Mouse (Mus musculus): ENCODE measurements around the gene Acot1. TPM values are rescaled to one million over a fixed set of nuclear protein-coding genes. Genes with fewer than 3 reads are reported as not detected.
"Not testable (repeated sequence)": the region's sequence is repeated elsewhere in the genome, so short reads cannot be mapped to it uniquely, and the experiment has no call there.

Gene Acot1
- polyA plus RNA-seq, 1 experiment from 2014 or later: 74.8 TPM

- no peaks in the 10 kb centered on the region for H3K9me3 ChIP-seq (ENCODE audit: control insufficient read depth, low read length)
- DNase-seq (ENCODE audit: low spot score): no peak
- no peak for ATAC-seq (ENCODE audit: insufficient read depth, low FRiP score, low TSS enrichment)
- peak overlapping the region; percentile 77 for H3K9ac ChIP-seq (ENCODE audit: low read length)
- H3K4me3 ChIP-seq (ENCODE audit: low read depth, low read length): peak overlapping the region; percentile 54
- H3K4me2 ChIP-seq (ENCODE audit: low read depth): peak overlapping the region; percentile 55
- no peak overlapping the region for H3K27ac ChIP-seq (ENCODE audit: low read depth, low read length)
- H3K4me1 ChIP-seq (ENCODE audit: control insufficient read depth, insufficient read depth, low read length): 0 out of 2 replicates have a peak, but pooled peaks cover 3% of the 10 kb centered on the region
- 72% methylated on average over 4 of the region's 4 CpGs for WGBS
- no peaks in the 10 kb centered on the region for H3K27me3 ChIP-seq (ENCODE audit: control insufficient read depth, insufficient read depth, low read length)
- no peaks in the 10 kb centered on the region for H3K36me3 ChIP-seq (ENCODE audit: control insufficient read depth, insufficient read depth, low read length)
Observed at GRCm38 (mm10) chr12:83988483-83988882, 20.8 kb upstream of the Acot1 start.

- H3K4me3 ChIP-seq (ENCODE audit: low read depth, low read length): no peak overlapping the region
- no peak overlapping the region for H3K27ac ChIP-seq (ENCODE audit: low read depth, low read length)
- H3K9ac ChIP-seq (ENCODE audit: low read length): no peak overlapping the region
- no peaks in the 10 kb centered on the region for H3K27me3 ChIP-seq (ENCODE audit: control insufficient read depth, insufficient read depth, low read length)
- H3K36me3 ChIP-seq (ENCODE audit: control insufficient read depth, insufficient read depth, low read length): no peaks in the 10 kb centered on the region
- no peaks in the 10 kb centered on the region for H3K9me3 ChIP-seq (ENCODE audit: control insufficient read depth, low read length)
- 95% methylated on average over 4 of the region's 4 CpGs for WGBS
- no peak overlapping the region for H3K4me2 ChIP-seq (ENCODE audit: low read depth)
- DNase-seq (ENCODE audit: low spot score) (no peak), ATAC-seq (ENCODE audit: insufficient read depth, low FRiP score, low TSS enrichment) (no peak)
- H3K4me1 ChIP-seq (ENCODE audit: control insufficient read depth, insufficient read depth, low read length): 0 out of 2 replicates have a peak, but pooled peaks cover 3% of the 10 kb centered on the region
Observed at GRCm38 (mm10) chr12:83989378-83989777, 19.9 kb upstream of the Acot1 start.

DNA sequence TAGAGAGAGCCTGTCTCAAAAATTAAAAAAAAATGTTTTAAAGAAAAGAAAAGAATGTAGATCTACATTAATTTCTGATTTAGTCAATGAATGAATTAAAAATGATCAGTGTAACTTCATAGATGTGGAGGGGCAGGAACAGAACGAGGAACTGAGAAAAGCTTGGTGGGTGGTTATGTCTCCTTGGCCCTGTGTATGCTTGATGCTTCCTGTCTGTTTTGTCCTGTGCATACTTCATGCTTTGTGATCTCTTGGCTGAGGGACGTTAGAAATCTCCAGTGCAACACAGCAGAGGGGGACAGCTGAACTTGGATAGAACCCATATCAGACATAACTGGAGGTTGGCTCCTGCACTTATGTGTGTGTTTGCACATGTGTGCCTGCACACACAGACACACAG is 12.1 kb upstream of the Acot1 start:
- no peak overlapping the region for H3K4me2 ChIP-seq (ENCODE audit: low read depth)
- no peak overlapping the region for H3K4me3 ChIP-seq (ENCODE audit: low read depth, low read length)
- no peak overlapping the region for H3K9ac ChIP-seq (ENCODE audit: low read length)
- H3K9me3 ChIP-seq (ENCODE audit: control insufficient read depth, low read length): no peaks in the 10 kb centered on the region
- no peak for ATAC-seq (ENCODE audit: insufficient read depth, low FRiP score, low TSS enrichment)
- WGBS: 87% methylated on average over 2 of the region's 2 CpGs
- no peaks in the 10 kb centered on the region for H3K36me3 ChIP-seq (ENCODE audit: control insufficient read depth, insufficient read depth, low read length)
- no peak overlapping the region for H3K27ac ChIP-seq (ENCODE audit: low read depth, low read length)
- H3K4me1 ChIP-seq (ENCODE audit: control insufficient read depth, insufficient read depth, low read length): no peaks in the 10 kb centered on the region
- DNase-seq (ENCODE audit: low spot score): no peak
- no peaks in the 10 kb centered on the region for H3K27me3 ChIP-seq (ENCODE audit: control insufficient read depth, insufficient read depth, low read length)

GRCm38 (mm10) chr12:83998341-83999107 is 10.8 kb upstream of the Acot1 start:
- no peak overlapping the region for H3K27ac ChIP-seq (ENCODE audit: low read depth, low read length)
- DNase-seq (ENCODE audit: low spot score): no peak
- no peak overlapping the region for H3K4me2 ChIP-seq (ENCODE audit: low read depth)
- no peaks in the 10 kb centered on the region for H3K36me3 ChIP-seq (ENCODE audit: control insufficient read depth, insufficient read depth, low read length)
- no peaks in the 10 kb centered on the region for H3K9me3 ChIP-seq (ENCODE audit: control insufficient read depth, low read length)
- no peak overlapping the region for H3K9ac ChIP-seq (ENCODE audit: low read length)
- no peak overlapping the region for H3K4me3 ChIP-seq (ENCODE audit: low read depth, low read length)
- no peak for ATAC-seq (ENCODE audit: insufficient read depth, low FRiP score, low TSS enrichment)
- no peaks in the 10 kb centered on the region for H3K4me1 ChIP-seq (ENCODE audit: control insufficient read depth, insufficient read depth, low read length)
- 69% methylated on average over 11 of the region's 11 CpGs for WGBS
- no peaks in the 10 kb centered on the region for H3K27me3 ChIP-seq (ENCODE audit: control insufficient read depth, insufficient read depth, low read length)

DNA sequence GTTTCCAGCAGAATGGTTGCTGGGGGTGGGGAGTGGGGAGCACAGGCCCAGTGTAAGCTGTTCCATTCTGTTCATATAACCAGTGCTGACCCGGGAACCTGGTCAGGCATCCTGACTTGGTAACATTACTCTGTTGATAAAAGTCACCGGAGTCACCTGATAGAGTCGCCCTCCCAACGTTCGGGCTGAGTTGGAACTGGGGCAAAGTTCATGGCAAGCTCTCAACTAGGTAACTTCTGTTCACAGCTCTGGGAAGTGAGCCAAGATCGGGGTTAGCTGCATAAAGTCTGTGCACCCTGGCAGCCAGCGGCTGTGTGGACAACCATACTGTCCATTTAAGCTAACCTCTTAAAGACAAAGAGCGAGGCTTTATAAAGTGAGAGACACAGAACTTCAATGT is 10.1 kb upstream of the Acot1 start:
- not testable (repeated sequence) for ATAC-seq (ENCODE audit: insufficient read depth, low FRiP score, low TSS enrichment); H3K27me3 ChIP-seq (ENCODE audit: control insufficient read depth, insufficient read depth, low read length); H3K9me3 ChIP-seq (ENCODE audit: control insufficient read depth, low read length); H3K27ac ChIP-seq (ENCODE audit: low read depth, low read length); H3K4me2 ChIP-seq (ENCODE audit: low read depth); H3K4me1 ChIP-seq (ENCODE audit: control insufficient read depth, insufficient read depth, low read length); H3K36me3 ChIP-seq (ENCODE audit: control insufficient read depth, insufficient read depth, low read length); DNase-seq (ENCODE audit: low spot score); H3K9ac ChIP-seq (ENCODE audit: low read length); H3K4me3 ChIP-seq (ENCODE audit: low read depth, low read length)
- 93% methylated on average over 8 of the region's 8 CpGs for WGBS

GRCm38 (mm10) chr12:84000418-84000817 is 8.9 kb upstream of the Acot1 start:
- Histone ChIP-seq H3K4me2 (ENCODE audit: low read depth) (no peak overlapping the region), H3K9me3 (ENCODE audit: control insufficient read depth, low read length) (no peaks in the 10 kb centered on the region), H3K4me1 (ENCODE audit: control insufficient read depth, insufficient read depth, low read length) (no peaks in the 10 kb centered on the region), H3K4me3 (ENCODE audit: low read depth, low read length) (no peak overlapping the region), H3K27me3 (ENCODE audit: control insufficient read depth, insufficient read depth, low read length) (no peaks in the 10 kb centered on the region), H3K9ac (ENCODE audit: low read length) (no peak overlapping the region), H3K36me3 (ENCODE audit: control insufficient read depth, insufficient read depth, low read length) (no peaks in the 10 kb centered on the region), H3K27ac (ENCODE audit: low read depth, low read length) (no peak overlapping the region)
- 68% methylated on average over 3 of the region's 3 CpGs for WGBS
- ATAC-seq (ENCODE audit: insufficient read depth, low FRiP score, low TSS enrichment) (no peak), DNase-seq (ENCODE audit: low spot score) (no peak)

GRCm38 (mm10) chr12:84003866-84004265 is 5.4 kb upstream of the Acot1 start:
- DNase-seq (ENCODE audit: low spot score) (no peak), ATAC-seq (ENCODE audit: insufficient read depth, low FRiP score, low TSS enrichment) (no peak)
- H3K27me3 ChIP-seq (ENCODE audit: control insufficient read depth, insufficient read depth, low read length): no peaks in the 10 kb centered on the region
- H3K4me1 ChIP-seq (ENCODE audit: control insufficient read depth, insufficient read depth, low read length): no peaks in the 10 kb centered on the region
- 95% methylated on average over 1 of the region's 1 CpGs for WGBS
- no peak overlapping the region for H3K4me3 ChIP-seq (ENCODE audit: low read depth, low read length)
- H3K36me3 ChIP-seq (ENCODE audit: control insufficient read depth, insufficient read depth, low read length): no peaks in the 10 kb centered on the region
- no peak overlapping the region for H3K9ac ChIP-seq (ENCODE audit: low read length)
- H3K27ac ChIP-seq (ENCODE audit: low read depth, low read length): no peak overlapping the region
- no peaks in the 10 kb centered on the region for H3K9me3 ChIP-seq (ENCODE audit: control insufficient read depth, low read length)
- no peak overlapping the region for H3K4me2 ChIP-seq (ENCODE audit: low read depth)

GRCm38 (mm10) chr12:84008251-84008650 is 1.0 kb upstream of the Acot1 start:
- peaks cover 11% of the 10 kb centered on the region; the same call in 1 of the 2 replicates for H3K4me1 ChIP-seq (ENCODE audit: control insufficient read depth, insufficient read depth, low read length)
- DNase-seq (ENCODE audit: low spot score) (no peak), ATAC-seq (ENCODE audit: insufficient read depth, low FRiP score, low TSS enrichment) (no peak)
- H3K9ac ChIP-seq (ENCODE audit: low read length): no peak overlapping the region
- no peaks in the 10 kb centered on the region for H3K9me3 ChIP-seq (ENCODE audit: control insufficient read depth, low read length)
- H3K27me3 ChIP-seq (ENCODE audit: control insufficient read depth, insufficient read depth, low read length): no peaks in the 10 kb centered on the region
- H3K4me2 ChIP-seq (ENCODE audit: low read depth): no peak overlapping the region
- H3K4me3 ChIP-seq (ENCODE audit: low read depth, low read length): no peak overlapping the region
- H3K27ac ChIP-seq (ENCODE audit: low read depth, low read length): peak overlapping the region; percentile 21; the same call in 1 of the 2 replicates
- 93% methylated on average over 10 of the region's 12 CpGs for WGBS
- H3K36me3 ChIP-seq (ENCODE audit: control insufficient read depth, insufficient read depth, low read length): no peaks in the 10 kb centered on the region

GRCm38 (mm10) chr12:84008729-84009128 is 561 bp upstream of the Acot1 start:
- Histone ChIP-seq H3K9ac (ENCODE audit: low read length) (no peak overlapping the region; the same call in 1 of the 2 replicates), H3K4me1 (ENCODE audit: control insufficient read depth, insufficient read depth, low read length) (peaks cover 11% of the 10 kb centered on the region; the same call in 1 of the 2 replicates), H3K27me3 (ENCODE audit: control insufficient read depth, insufficient read depth, low read length) (no peaks in the 10 kb centered on the region), H3K36me3 (ENCODE audit: control insufficient read depth, insufficient read depth, low read length) (no peaks in the 10 kb centered on the region), H3K4me2 (ENCODE audit: low read depth) (peak overlapping the region; percentile 47; the same call in 1 of the 2 replicates), H3K4me3 (ENCODE audit: low read depth, low read length) (no peak overlapping the region), H3K27ac (ENCODE audit: low read depth, low read length) (peak overlapping the region; percentile 21; the same call in 1 of the 2 replicates), H3K9me3 (ENCODE audit: control insufficient read depth, low read length) (no peaks in the 10 kb centered on the region)
- no peak for DNase-seq (ENCODE audit: low spot score)
- 63% methylated on average over 8 of the region's 8 CpGs for WGBS
- ATAC-seq (ENCODE audit: insufficient read depth, low FRiP score, low TSS enrichment): no peak

Data from neural tube, embryonic 11.5 days (tissue).